Mouse (Mus musculus) midbrain, embryonic 14.5 days (tissue): ENCODE measurements around the gene Trim25. TPM values are rescaled to one million over a fixed set of nuclear protein-coding genes. Genes with fewer than 3 reads are reported as not detected.
"Not testable (repeated sequence)": the region's sequence is repeated elsewhere in the genome, so short reads cannot be mapped to it uniquely, and the experiment has no call there.

ENCODE experiments used
- ATAC-seq: fragments of 200-750 bp; cut with Nextera tagmentation; 2 replicates; pipeline ENCODE4 v1.8.0; 2017; ENCODE audit warnings: moderate number of reproducible peaks, moderate library complexity; ENCODE audit not compliant: low FRiP score, low TSS enrichment
- DNase-seq: peaks from one replicate; pipeline ENCODE4 v3.0.0-alpha.2; 2015
- H3K27ac ChIP-seq: fragments of 300-500 bp; sonication (generic); replicated peaks from 2 replicates; pipeline ENCODE4 v1.5.1; 2014; ENCODE audit warnings: mild to moderate bottlenecking, low read depth, low read length, moderate library complexity
- H3K27me3 ChIP-seq: fragments of 300-500 bp; sonication (generic); 2 replicates; pipeline ENCODE4 v1.6.1; 2014; ENCODE audit warnings: low read length, control low read depth, mixed read lengths; ENCODE audit not compliant: control insufficient read depth, insufficient read depth
- H3K36me3 ChIP-seq: fragments of 300-500 bp; sonication (generic); 2 replicates; pipeline ENCODE4 v1.6.1; 2014; ENCODE audit warnings: low read length, control low read depth; ENCODE audit not compliant: control insufficient read depth, insufficient read depth
- H3K4me1 ChIP-seq: fragments of 300-500 bp; sonication (generic); 2 replicates; pipeline ENCODE4 v1.6.1; 2014; ENCODE audit warnings: mild to moderate bottlenecking, antibody characterized with exemption, low read length, control low read depth; ENCODE audit not compliant: control insufficient read depth, insufficient read depth
- H3K4me2 ChIP-seq: fragments of 300-500 bp; sonication (generic); 2 replicates; pipeline ENCODE4 v1.6.1; 2014; ENCODE audit warnings: mild to moderate bottlenecking, low read length, moderate library complexity
- H3K4me3 ChIP-seq: fragments of 300-500 bp; sonication (generic); replicated peaks from 2 replicates; pipeline ENCODE4 v1.5.1; 2014; ENCODE audit warnings: low read depth, low read length
- H3K9ac ChIP-seq: fragments of 300-500 bp; sonication (generic); replicated peaks from 2 replicates; pipeline ENCODE4 v1.6.1; 2014; ENCODE audit warnings: mild to moderate bottlenecking, low read length, moderate library complexity
- H3K9me3 ChIP-seq: fragments of 300-500 bp; sonication (generic); 2 replicates; pipeline ENCODE4 v1.6.1; 2016; ENCODE audit warnings: low read length, control low read depth, mixed read lengths; ENCODE audit not compliant: control insufficient read depth
- WGBS: fragments of 180-500 bp; shearing (Covaris S2); extraction: QIAGEN DNeasy Blood & Tissue Kit; methylation state at CpG from one replicate; pipeline ENCODE4 v1.1.7; 2014; 5-methylcytosine and 5-hydroxymethylcytosine counted together
- polyA plus RNA-seq: library from polyadenylated mRNA; unstranded; fragments of >200 nt; fragmentation: Nextera tagmentation; extraction: Ambion mirVana; gene quantifications from 2 replicates; pipeline ENCODE4 v1.2.1, GENCODE M21; 2014

The Trim25 gene
- polyA plus RNA-seq, 1 experiment from 2014 or later, result 3.9 TPM

- Histone ChIP-seq H3K9me3 (no peaks in the 10 kb centered on the region), H3K4me3 (no peak overlapping the region), H3K9ac (no peak overlapping the region), H3K36me3 (peaks cover 59% of the 10 kb centered on the region), H3K4me2 (no peak overlapping the region), H3K27ac (no peak overlapping the region), H3K4me1 (no peaks in the 10 kb centered on the region), H3K27me3 (no peaks in the 10 kb centered on the region)
- WGBS, result 82% methylated on average over 5 of the region's 5 CpGs
- DNase-seq, result no peak
- ATAC-seq, result no peak
These were observed 10.2 kb upstream of the Trim25 start for GRCm38 (mm10) chr11:88988956-88989355.

- Histone ChIP-seq H3K4me2 (no peak overlapping the region), H3K36me3 (peaks cover 54% of the 10 kb centered on the region), H3K9me3 (no peaks in the 10 kb centered on the region), H3K27ac (no peak overlapping the region), H3K4me1 (no peaks in the 10 kb centered on the region), H3K9ac (no peak overlapping the region), H3K4me3 (no peak overlapping the region), H3K27me3 (no peaks in the 10 kb centered on the region)
- WGBS, result 75% methylated on average over 5 of the region's 5 CpGs
- ATAC-seq, result no peak
- peak; percentile 53 for DNase-seq
These were observed 9.6 kb upstream of the Trim25 start for GRCm38 (mm10) chr11:88989530-88989929.

- Histone ChIP-seq H3K4me3 (no peak overlapping the region), H3K9ac (no peak overlapping the region), H3K36me3 (peaks cover 18% of the 10 kb centered on the region), H3K27me3 (no peaks in the 10 kb centered on the region), H3K4me2 (no peak overlapping the region), H3K9me3 (no peaks in the 10 kb centered on the region), H3K4me1 (no peaks in the 10 kb centered on the region), H3K27ac (no peak overlapping the region)
- ATAC-seq (no peak), DNase-seq (no peak)
- WGBS, result 55% methylated on average over 7 of the region's 7 CpGs
These were observed 6.0 kb upstream of the Trim25 start for GRCm38 (mm10) chr11:88993186-88993585.

- Histone ChIP-seq H3K9ac (no peak overlapping the region), H3K4me3 (no peak overlapping the region), H3K9me3 (no peaks in the 10 kb centered on the region), H3K27me3 (no peaks in the 10 kb centered on the region), H3K36me3 (peaks cover 14% of the 10 kb centered on the region), H3K27ac (no peak overlapping the region), H3K4me2 (no peak overlapping the region), H3K4me1 (no peaks in the 10 kb centered on the region)
- ATAC-seq (no peak), DNase-seq (peak; percentile 44)
- WGBS, result 16% methylated on average over 5 of the region's 5 CpGs
These were observed 5.6 kb upstream of the Trim25 start for GRCm38 (mm10) chr11:88993625-88994024.

- 88% methylated on average over 7 of the region's 7 CpGs for WGBS
- H3K9me3 ChIP-seq, result no peaks in the 10 kb centered on the region
- no peak overlapping the region for H3K4me2 ChIP-seq
- ATAC-seq, result no peak
- H3K36me3 ChIP-seq, result peaks cover 10% of the 10 kb centered on the region
- H3K4me3 ChIP-seq, result no peak overlapping the region
- no peak overlapping the region for H3K9ac ChIP-seq
- no peaks in the 10 kb centered on the region for H3K4me1 ChIP-seq
- no peak overlapping the region for H3K27ac ChIP-seq
- peaks cover 6% of the 10 kb centered on the region for H3K27me3 ChIP-seq
- DNase-seq, result no peak
These were observed 4.7 kb upstream of the Trim25 start for GRCm38 (mm10) chr11:88994492-88994891.

- H3K36me3 ChIP-seq, result peaks cover 8% of the 10 kb centered on the region
- H3K27me3 ChIP-seq, result peaks cover 14% of the 10 kb centered on the region
- ATAC-seq (no peak), DNase-seq (no peak)
- WGBS, result 90% methylated on average over 2 of the region's 2 CpGs
- H3K27ac ChIP-seq, result no peak overlapping the region
- no peak overlapping the region for H3K4me2 ChIP-seq
- no peak overlapping the region for H3K4me3 ChIP-seq
- H3K4me1 ChIP-seq, result no peaks in the 10 kb centered on the region
- H3K9ac ChIP-seq, result no peak overlapping the region
- H3K9me3 ChIP-seq, result no peaks in the 10 kb centered on the region
These were observed 3.6 kb upstream of the Trim25 start for GRCm38 (mm10) chr11:88995616-88996015.

- peaks cover 14% of the 10 kb centered on the region for H3K27me3 ChIP-seq
- H3K9ac ChIP-seq, result no peak overlapping the region
- H3K27ac ChIP-seq, result no peak overlapping the region
- no peak overlapping the region for H3K4me3 ChIP-seq
- 80% methylated on average over 7 of the region's 7 CpGs for WGBS
- peaks cover under 1% of the 10 kb centered on the region; the same call in 1 of the 2 replicates for H3K36me3 ChIP-seq
- no peaks in the 10 kb centered on the region for H3K4me1 ChIP-seq
- H3K4me2 ChIP-seq, result no peak overlapping the region
- no peaks in the 10 kb centered on the region for H3K9me3 ChIP-seq
- DNase-seq, result no peak
- ATAC-seq, result no peak
These were observed 2.7 kb upstream of the Trim25 start for GRCm38 (mm10) chr11:88996427-88996826.

- peaks cover 14% of the 10 kb centered on the region for H3K27me3 ChIP-seq
- not testable (repeated sequence) for H3K9ac ChIP-seq, H3K27ac ChIP-seq, ATAC-seq, H3K4me1 ChIP-seq, H3K9me3 ChIP-seq, DNase-seq, H3K36me3 ChIP-seq, H3K4me3 ChIP-seq, H3K4me2 ChIP-seq
- WGBS, result 92% methylated on average over 5 of the region's 5 CpGs
These were observed 1.8 kb upstream of the Trim25 start for GRCm38 (mm10) chr11:88997343-88997742.

- no peaks in the 10 kb centered on the region for H3K4me1 ChIP-seq
- H3K27ac ChIP-seq, result no peak overlapping the region
- no peaks in the 10 kb centered on the region for H3K36me3 ChIP-seq
- H3K4me3 ChIP-seq, result no peak overlapping the region
- peaks cover 14% of the 10 kb centered on the region for H3K27me3 ChIP-seq
- no peaks in the 10 kb centered on the region for H3K9me3 ChIP-seq
- ATAC-seq (no peak), DNase-seq (no peak)
- no peak overlapping the region for H3K4me2 ChIP-seq
- 12% methylated on average over 3 of the region's 3 CpGs for WGBS
- H3K9ac ChIP-seq, result no peak overlapping the region
These were observed 770 bp upstream of the Trim25 start for GRCm38 (mm10) chr11:88998406-88998805.
